Mouse (Mus musculus): ENCODE results near the gene Scaf4. TPM values are rescaled to one million over a fixed set of nuclear protein-coding genes. Genes with fewer than 3 reads are reported as not detected.

Scaf4 gene
- polyA plus RNA-seq (2014; fragmentation: Illumina TruSeq; extraction: RNeasy Lipid Tissue Mini Kit (QIAGEN cat#74804); ENCODE audit: insufficient read depth, low read depth, low replicate concordance) = 7.4 TPM

GRCm38 (mm10) chr16:90283905-90284891, at the start of gene Scaf4:
TSS of gene Scaf4 (minus strand) at chr16:90284503.

GRCm38 (mm10) chr16:90220026-90220891, 64.0 kb downstream of the Scaf4 start, which contains the start of gene Sod1:
TSS of gene Sod1 (plus strand) at chr16:90220754.

Other genes starting within 250 kb of the Scaf4 start
- 3.9 TPM for gene Tiam1, start 140.7 kb downstream of the Scaf4 start, polyA plus RNA-seq (2014; fragmentation: Illumina TruSeq; extraction: RNeasy Lipid Tissue Mini Kit (QIAGEN cat#74804); ENCODE audit: insufficient read depth, low read depth, low replicate concordance)
- 1,119 TPM for gene Sod1, start 63.7 kb downstream of the Scaf4 start, polyA plus RNA-seq (2014; fragmentation: Illumina TruSeq; extraction: RNeasy Lipid Tissue Mini Kit (QIAGEN cat#74804); ENCODE audit: insufficient read depth, low read depth, low replicate concordance)
- 3.1 TPM for gene Hunk, start 101.5 kb upstream of the Scaf4 start, polyA plus RNA-seq (2014; fragmentation: Illumina TruSeq; extraction: RNeasy Lipid Tissue Mini Kit (QIAGEN cat#74804); ENCODE audit: insufficient read depth, low read depth, low replicate concordance)

All from lung, adult 10 weeks (tissue).